Mouse (Mus musculus) forebrain, embryonic 15.5 days (tissue): ENCODE data around the gene Cirbp. TPM values are rescaled to one million over a fixed set of nuclear protein-coding genes. Genes with fewer than 3 reads are reported as not detected.

ENCODE experiments used
- ATAC-seq: fragments of 200-750 bp; cut with Nextera tagmentation; replicated peaks from 2 replicates; pipeline ENCODE4 v1.8.0; 2017; ENCODE audit warnings: mild to moderate bottlenecking, moderate TSS enrichment, moderate library complexity
- H3K27ac ChIP-seq: fragments of 300-500 bp; sonication (generic); replicated peaks from 2 replicates; pipeline ENCODE4 v1.5.1; 2015; ENCODE audit warnings: mild to moderate bottlenecking, inconsistent platforms
- H3K27me3 ChIP-seq: fragments of 300-500 bp; sonication (generic); 2 replicates; pipeline ENCODE4 v1.6.1; 2015; ENCODE audit warnings: inconsistent platforms
- H3K36me3 ChIP-seq: fragments of 300-500 bp; sonication (generic); 2 replicates; pipeline ENCODE4 v1.6.1; 2015; ENCODE audit warnings: mild to moderate bottlenecking, inconsistent platforms
- H3K4me1 ChIP-seq: fragments of 300-500 bp; sonication (generic); 2 replicates; pipeline ENCODE4 v1.6.1; 2015; ENCODE audit warnings: inconsistent platforms
- H3K4me2 ChIP-seq: fragments of 300-500 bp; sonication (generic); replicated peaks from 2 replicates; pipeline ENCODE4 v1.6.1; 2015; ENCODE audit warnings: mild to moderate bottlenecking, inconsistent platforms
- H3K4me3 ChIP-seq: fragments of 300-500 bp; sonication (generic); 2 replicates; pipeline ENCODE4 v1.5.1; 2015; ENCODE audit warnings: mild to moderate bottlenecking, inconsistent platforms
- H3K9ac ChIP-seq: fragments of 300-500 bp; sonication (generic); replicated peaks from 2 replicates; pipeline ENCODE4 v1.6.1; 2015; ENCODE audit warnings: mild to moderate bottlenecking, inconsistent platforms
- H3K9me3 ChIP-seq: fragments of 300-500 bp; sonication (generic); 2 replicates; pipeline ENCODE4 v1.6.1; 2016; ENCODE audit warnings: inconsistent platforms
- WGBS: fragments of 180-500 bp; shearing (Covaris S2); methylation state at CpG from one replicate; pipeline ENCODE4 v1.1.7; 2015; ENCODE audit warnings: mixed read lengths; 5-methylcytosine and 5-hydroxymethylcytosine counted together
- polyA plus RNA-seq: library from polyadenylated mRNA; unstranded; fragments of >200 nt; fragmentation: Nextera tagmentation; extraction: Ambion mirVana; gene quantifications from 2 replicates; pipeline ENCODE4 v1.2.1, GENCODE M21; 2015

The Cirbp gene
- polyA plus RNA-seq, 1 experiment from 2014 or later = 358 TPM

DNA sequence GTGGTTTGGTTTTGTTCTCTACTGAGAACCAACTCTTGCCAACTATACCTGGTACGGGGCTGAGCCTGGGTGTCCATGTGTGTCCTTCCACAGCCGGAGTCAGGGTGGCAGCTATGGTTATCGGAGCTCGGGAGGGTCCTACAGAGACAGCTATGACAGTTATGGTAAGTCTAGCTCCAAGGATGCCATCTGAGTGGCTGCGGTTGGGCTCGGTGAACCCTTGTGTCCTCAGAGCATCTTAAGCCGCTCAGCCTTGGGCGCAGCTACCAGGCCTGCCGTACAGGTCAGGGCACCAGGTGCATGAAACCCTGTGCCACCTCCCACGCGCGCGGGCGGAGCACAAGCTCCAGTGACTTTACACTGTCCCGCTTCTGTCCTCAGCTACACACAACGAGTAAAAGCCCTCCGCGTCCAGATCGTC lies 4.8 kb downstream of the Cirbp start:
- no peak overlapping the region for H3K4me3 ChIP-seq
- no peak overlapping the region for H3K4me2 ChIP-seq
- 0 out of 2 replicates have a peak overlapping the region, but pooled peaks have one; percentile 5 for H3K27ac ChIP-seq
- no peaks in the 10 kb centered on the region for H3K27me3 ChIP-seq
- H3K9me3 ChIP-seq = no peaks in the 10 kb centered on the region
- ATAC-seq = no peak
- H3K36me3 ChIP-seq = peaks cover 26% of the 10 kb centered on the region
- H3K4me1 ChIP-seq = peaks cover 63% of the 10 kb centered on the region
- no peak overlapping the region for H3K9ac ChIP-seq
- WGBS = 94% methylated on average over 19 of the region's 19 CpGs

DNA sequence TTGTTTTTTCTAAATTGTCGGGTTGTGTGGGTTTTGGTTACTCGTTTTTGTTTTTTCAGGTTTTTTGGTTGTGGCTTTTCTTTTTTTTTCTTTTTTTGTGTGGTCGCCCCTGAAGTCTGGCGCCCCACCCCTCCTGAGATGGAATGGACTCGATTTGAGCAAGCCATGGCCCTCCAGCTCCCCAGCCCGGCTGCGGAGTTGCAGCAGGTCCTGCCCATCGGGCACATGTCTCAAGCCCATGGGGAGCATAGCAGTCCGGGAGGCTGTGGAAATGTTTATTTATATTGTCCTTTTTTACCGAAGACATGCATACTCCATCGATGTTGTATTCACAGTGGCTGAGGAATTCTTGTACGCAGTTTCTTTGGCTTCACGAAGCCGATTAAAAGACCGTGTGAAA lies 5.5 kb downstream of the Cirbp start:
- no peak overlapping the region for H3K4me3 ChIP-seq
- H3K27ac ChIP-seq = peak overlapping the region; percentile 94; the same call in 1 of the 2 replicates
- no peaks in the 10 kb centered on the region for H3K27me3 ChIP-seq
- no peak for ATAC-seq
- peaks cover 26% of the 10 kb centered on the region for H3K36me3 ChIP-seq
- WGBS = 92% methylated on average over 15 of the region's 15 CpGs
- H3K4me2 ChIP-seq = no peak overlapping the region
- no peak overlapping the region for H3K9ac ChIP-seq
- no peaks in the 10 kb centered on the region for H3K9me3 ChIP-seq
- H3K4me1 ChIP-seq = peaks cover 64% of the 10 kb centered on the region

DNA sequence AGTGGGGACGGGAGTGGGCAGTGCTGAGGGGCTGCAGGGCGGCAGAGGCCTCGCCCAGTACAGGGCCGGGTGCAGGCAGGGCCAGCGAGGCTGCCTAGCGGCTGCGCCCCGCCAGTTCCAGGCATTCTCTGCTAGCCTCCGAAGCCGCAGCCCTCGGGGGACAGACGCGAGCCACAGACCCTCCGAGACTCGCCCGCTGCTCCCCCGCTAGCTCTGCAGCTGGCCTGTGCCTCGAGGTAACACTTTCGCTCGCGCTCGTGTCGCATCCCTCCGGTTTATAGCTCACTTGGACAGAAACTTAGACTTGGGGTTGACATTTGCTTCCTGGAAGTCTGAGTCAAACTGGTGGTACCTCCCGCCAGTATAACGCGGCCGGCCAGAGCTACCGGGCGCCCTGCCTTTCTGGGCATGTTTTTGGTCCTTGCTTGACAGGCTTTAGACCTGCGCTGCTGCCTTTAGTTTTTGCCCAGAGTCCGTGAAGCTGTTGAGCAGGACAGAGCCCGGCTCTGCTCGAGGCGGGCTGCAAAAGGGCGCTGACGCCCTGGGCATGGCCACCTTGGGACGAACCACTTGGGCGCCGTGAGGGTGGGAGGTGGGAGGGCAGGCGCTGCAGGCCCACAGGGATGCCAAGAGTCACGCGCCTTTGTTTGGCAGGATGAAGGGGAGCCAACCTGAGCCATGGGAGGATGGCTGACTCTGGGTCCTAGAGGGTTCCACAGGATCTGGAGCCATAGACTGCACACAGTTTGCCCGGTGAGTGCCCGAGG lies 6.2 kb downstream of the Cirbp start:
- H3K36me3 ChIP-seq = peaks cover 26% of the 10 kb centered on the region
- H3K4me3 ChIP-seq = peak overlapping the region; percentile 65
- peaks cover 58% of the 10 kb centered on the region for H3K4me1 ChIP-seq
- ATAC-seq = no peak
- H3K4me2 ChIP-seq = peak overlapping the region; percentile 71
- no peaks in the 10 kb centered on the region for H3K9me3 ChIP-seq
- no peaks in the 10 kb centered on the region for H3K27me3 ChIP-seq
- 82% methylated on average over 45 of the region's 45 CpGs for WGBS
- peak overlapping the region; percentile 67; the same call in 1 of the 2 replicates for H3K9ac ChIP-seq
- H3K27ac ChIP-seq = peak overlapping the region; percentile 94

DNA sequence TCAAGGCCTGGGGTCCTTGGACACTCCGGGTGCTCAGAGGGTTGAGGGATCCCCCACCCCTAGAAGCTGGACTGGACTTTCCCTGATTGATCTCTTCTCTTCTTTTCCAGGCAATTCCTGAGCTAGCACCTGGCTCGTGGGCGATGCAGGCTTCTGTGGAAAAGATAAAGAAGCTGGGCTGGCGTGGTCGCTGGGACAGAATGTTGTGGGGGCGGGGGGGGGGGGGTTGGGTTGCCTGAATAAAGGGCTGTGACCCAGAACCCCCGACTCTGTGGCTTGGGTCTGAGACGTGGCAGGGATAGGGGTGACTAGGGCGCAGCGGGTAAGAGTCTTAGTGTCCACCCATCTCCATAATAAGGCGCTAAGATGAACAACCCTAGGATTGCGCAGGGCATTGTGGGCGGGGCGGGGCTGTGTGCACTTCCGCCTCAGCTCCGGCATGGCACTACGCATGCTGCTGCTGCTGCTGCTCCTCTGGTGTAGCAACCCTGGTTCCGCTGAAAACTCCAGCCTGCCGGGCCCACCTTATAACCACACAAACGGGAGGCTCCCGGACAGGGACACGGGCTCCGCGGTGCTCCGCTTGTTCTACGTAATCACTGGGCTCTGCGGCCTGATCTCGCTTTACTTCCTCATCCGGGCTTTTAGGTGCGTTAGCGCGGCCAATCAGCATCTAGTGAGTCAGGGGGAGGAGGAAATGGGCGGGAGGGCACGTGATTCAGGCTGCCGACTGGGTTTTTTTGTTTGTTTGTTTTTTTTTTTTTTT lies 6.9 kb downstream of the Cirbp start, which contains the start of gene 1600002K03Rik:
Gene 1600002K03Rik, plus strand, starts transcription at position 418 of the 766 bp plus-strand sequence.
- Histone ChIP-seq H3K9me3 (no peaks in the 10 kb centered on the region), H3K9ac (peak within 1 kb of the TSS; percentile 67), H3K27me3 (no peaks in the 10 kb centered on the region), H3K4me1 (peaks cover 56% of the 10 kb centered on the region), H3K4me2 (peak within 1 kb of the TSS; percentile 71), H3K4me3 (peak within 1 kb of the TSS; percentile 65), H3K36me3 (peaks cover 26% of the 10 kb centered on the region), H3K27ac (peak within 1 kb of the TSS; percentile 94)
- WGBS = 7% methylated on average over 34 of the region's 35 CpGs
- ATAC-seq = peak; percentile 79

DNA sequence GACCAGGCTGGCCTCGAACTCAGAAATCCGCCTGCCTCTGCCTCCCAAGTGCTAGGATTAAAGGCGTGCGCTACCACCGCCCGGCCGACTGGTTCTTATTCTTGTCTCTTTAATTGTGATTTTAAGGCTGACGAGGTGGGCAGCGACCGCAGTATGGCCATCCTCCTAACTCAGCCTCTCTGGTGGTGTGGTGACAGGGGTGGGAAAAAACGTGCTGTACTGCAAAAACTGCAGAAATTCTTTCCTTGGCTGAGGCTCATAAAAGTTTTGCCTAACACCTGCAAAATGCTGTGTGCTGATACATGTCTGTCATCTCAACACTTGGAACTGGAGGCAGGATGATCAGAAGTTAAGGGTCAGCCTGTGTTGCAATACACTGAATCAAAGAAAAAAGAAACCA lies 7.6 kb downstream of the Cirbp start:
- no peaks in the 10 kb centered on the region for H3K27me3 ChIP-seq
- H3K4me1 ChIP-seq = peaks cover 56% of the 10 kb centered on the region
- H3K9me3 ChIP-seq = no peaks in the 10 kb centered on the region
- H3K4me2 ChIP-seq = peak overlapping the region; percentile 71
- H3K27ac ChIP-seq = peak overlapping the region; percentile 94
- H3K9ac ChIP-seq = peak overlapping the region; percentile 67
- peak overlapping the region; percentile 65 for H3K4me3 ChIP-seq
- 8% methylated on average over 11 of the region's 11 CpGs for WGBS
- peaks cover 26% of the 10 kb centered on the region for H3K36me3 ChIP-seq
- ATAC-seq = no peak

DNA sequence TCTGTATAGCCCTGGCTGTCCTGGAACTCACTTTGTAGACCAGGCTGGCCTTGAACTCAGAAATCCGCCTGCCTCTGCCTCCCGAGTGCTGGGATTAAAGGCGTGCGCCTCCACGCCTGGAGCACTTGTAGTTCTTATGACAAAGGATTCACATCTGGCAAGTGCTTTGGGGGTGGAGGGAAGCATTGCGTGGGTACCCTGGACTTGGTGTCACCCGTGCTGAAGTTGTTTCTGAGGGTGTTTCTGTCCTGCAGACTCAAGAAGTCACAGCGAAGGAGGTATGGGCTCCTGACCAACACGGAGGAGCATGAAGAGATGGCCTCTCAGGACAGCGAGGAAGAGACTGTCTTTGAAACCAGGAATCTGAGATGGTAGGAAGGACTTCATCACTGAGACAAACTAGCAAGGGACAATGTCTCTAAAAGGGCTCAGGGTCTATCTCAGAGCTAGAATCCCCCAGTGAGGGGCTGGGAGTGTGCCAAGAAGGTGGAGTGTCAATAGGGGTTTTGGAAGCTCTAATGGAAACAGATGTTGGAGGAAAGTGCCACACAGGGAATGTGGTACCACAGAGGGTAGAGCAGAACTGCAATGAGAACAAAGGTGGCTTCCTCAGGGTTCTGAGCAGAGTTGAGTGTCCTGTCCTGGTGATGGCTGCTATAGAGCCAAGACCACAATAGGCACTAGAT lies 8.3 kb downstream of the Cirbp start:
- Histone ChIP-seq H3K36me3 (peaks cover 26% of the 10 kb centered on the region), H3K4me1 (peaks cover 54% of the 10 kb centered on the region), H3K9me3 (no peaks in the 10 kb centered on the region), H3K27me3 (no peaks in the 10 kb centered on the region), H3K9ac (no peak overlapping the region), H3K4me3 (no peak overlapping the region), H3K4me2 (no peak overlapping the region), H3K27ac (peak overlapping the region; percentile 94; the same call in 1 of the 2 replicates)
- ATAC-seq = no peak
- 86% methylated on average over 10 of the region's 10 CpGs for WGBS

DNA sequence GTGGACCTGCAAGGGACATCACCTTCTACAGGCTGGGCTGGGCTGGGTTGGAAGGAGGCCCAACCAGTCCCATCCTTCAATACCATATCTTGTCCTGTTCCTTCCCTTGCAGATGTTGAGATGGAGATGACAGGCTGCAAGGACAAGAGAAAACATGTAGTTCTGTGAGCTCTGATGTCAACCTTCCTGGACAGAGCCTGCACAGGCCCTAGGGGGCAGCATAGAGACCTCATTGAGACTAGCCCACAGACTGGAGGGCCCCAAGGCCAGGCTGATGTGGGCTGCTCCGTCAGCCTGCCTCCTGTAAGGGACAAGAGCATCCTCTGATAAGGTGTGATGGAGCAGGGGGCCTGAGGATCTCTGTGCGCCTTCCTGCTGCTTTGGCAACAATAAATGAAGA lies 8.9 kb downstream of the Cirbp start:
- Histone ChIP-seq H3K4me2 (no peak overlapping the region), H3K27me3 (no peaks in the 10 kb centered on the region), H3K27ac (no peak overlapping the region), H3K9me3 (no peaks in the 10 kb centered on the region), H3K36me3 (peaks cover 26% of the 10 kb centered on the region), H3K4me1 (peaks cover 49% of the 10 kb centered on the region), H3K4me3 (no peak overlapping the region), H3K9ac (no peak overlapping the region)
- 43% methylated on average over 2 of the region's 2 CpGs for whole genome bisulfite sequencing
- ATAC-seq = no peak

DNA sequence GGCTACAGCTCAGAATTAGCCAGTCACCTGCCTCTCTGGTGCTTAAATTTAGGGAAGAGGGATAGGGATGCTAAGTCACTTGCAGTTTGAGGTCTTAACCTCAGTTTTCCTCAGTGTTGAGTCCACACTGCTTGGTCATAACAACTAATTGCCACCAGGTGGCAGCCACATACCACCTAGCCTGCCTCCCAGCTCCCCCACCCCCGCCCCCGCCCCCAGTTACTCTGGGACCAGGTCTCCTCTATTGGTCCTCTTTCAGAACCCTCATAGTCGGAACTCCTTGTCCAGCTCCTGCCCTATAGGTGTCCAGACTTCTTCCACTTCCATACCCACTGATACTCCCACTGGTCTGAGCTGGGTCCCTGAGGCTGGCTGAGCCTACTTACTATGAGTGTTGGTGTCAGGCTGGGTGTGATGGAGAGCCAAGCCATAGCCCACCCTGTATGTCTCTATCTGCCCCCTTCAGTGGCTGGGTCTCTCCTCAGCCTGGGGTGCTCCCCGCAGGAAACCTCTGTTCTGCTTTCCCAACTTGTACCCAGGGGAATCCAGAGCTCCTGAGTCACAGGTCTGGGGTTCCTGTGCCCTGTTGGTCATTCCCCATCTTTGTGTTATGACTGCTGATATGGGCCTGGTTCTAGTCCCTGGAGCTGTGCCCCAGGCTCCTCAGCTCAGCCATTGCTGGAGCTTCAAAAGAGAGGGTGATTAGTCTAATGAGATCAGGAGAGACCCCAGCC lies 9.9 kb downstream of the Cirbp start:
- Histone ChIP-seq H3K4me2 (no peak overlapping the region), H3K9me3 (no peaks in the 10 kb centered on the region), H3K4me1 (peaks cover 49% of the 10 kb centered on the region), H3K9ac (no peak overlapping the region), H3K27me3 (no peaks in the 10 kb centered on the region), H3K36me3 (peaks cover 16% of the 10 kb centered on the region), H3K4me3 (no peak overlapping the region), H3K27ac (no peak overlapping the region)
- ATAC-seq = no peak
- WGBS = 21% methylated on average over 4 of the region's 4 CpGs

DNA sequence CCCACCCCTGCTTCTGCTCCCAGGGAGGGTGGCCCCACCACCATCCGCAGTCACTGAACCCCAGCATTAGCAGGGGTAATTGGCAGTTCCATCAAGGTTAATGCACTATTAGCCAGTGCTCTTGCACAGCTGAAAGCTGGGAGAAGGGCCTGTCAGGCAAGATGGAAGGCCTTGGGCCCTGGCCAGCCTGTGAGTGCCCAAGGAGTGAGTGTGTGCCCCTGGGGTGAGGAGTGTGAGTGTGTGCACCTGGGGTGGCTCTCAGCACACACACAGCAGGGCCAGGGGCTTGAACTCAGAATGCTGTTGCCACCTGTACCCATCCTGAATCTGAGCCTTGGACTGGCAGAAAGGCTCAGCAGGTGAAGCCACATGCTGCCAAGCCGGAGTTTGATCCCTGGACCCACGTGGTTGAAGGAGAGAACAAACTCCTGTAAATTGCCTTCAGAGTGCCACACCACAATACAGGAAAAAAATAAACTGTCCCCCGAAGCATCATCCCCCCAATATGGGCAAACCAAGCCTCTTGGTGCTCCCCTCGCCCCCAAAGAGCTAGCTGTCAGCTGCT lies 10.6 kb downstream of the Cirbp start:
- Histone ChIP-seq H3K4me1 (peaks cover 51% of the 10 kb centered on the region), H3K4me2 (no peak overlapping the region), H3K9ac (no peak overlapping the region), H3K4me3 (no peak overlapping the region), H3K36me3 (peaks cover 11% of the 10 kb centered on the region), H3K27ac (no peak overlapping the region), H3K27me3 (no peaks in the 10 kb centered on the region), H3K9me3 (no peaks in the 10 kb centered on the region)
- WGBS = 79% methylated on average over 5 of the region's 5 CpGs
- ATAC-seq = no peak

DNA sequence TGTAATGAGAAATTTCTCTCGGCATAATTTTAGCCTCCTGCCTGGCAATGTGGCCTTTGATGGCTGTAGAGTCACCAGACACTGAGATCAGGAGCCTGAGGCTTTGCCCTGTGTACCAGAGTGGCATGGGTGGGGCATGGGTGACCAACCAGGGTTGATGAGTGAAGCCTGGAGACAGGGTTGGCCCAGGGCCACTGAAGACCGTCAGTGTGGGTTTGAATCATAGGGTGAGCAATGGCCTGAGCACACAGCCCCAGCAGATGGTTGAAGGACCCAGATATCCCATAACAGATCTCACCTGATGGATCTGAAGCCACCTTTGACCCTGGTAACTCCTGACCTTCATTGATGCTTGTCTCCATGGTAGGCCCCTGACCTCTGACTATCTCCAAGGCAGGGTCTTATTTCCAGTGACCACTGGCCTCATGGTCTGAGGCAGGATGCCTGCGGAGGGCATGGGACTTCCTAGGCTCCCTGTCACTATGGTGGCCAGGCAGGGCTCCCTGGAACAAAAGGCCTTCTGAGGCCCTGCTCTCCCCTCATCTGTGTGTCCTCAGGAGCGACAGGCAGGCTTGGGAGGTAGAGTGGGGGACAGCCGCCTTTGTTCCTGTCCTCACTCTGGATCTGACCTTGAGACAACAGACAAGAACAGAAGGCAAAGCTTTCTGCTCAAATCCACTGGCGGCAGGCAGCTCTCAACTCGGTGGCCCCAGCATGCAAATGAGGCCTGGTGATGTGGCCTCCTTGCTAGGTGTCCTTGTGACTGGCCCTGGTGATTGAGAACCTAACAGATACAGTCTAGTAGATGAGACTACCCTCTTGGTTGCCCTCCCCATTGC lies 11.9 kb downstream of the Cirbp start:
- H3K36me3 ChIP-seq = no peaks in the 10 kb centered on the region
- 63% methylated on average over 7 of the region's 7 CpGs for WGBS
- H3K9me3 ChIP-seq = no peaks in the 10 kb centered on the region
- H3K9ac ChIP-seq = no peak overlapping the region
- no peak overlapping the region for H3K4me2 ChIP-seq
- peaks cover 50% of the 10 kb centered on the region for H3K4me1 ChIP-seq
- no peak for ATAC-seq
- no peak overlapping the region for H3K4me3 ChIP-seq
- H3K27ac ChIP-seq = no peak overlapping the region; the same call in 1 of the 2 replicates
- H3K27me3 ChIP-seq = no peaks in the 10 kb centered on the region
